Comparison of ENCODE assay signal across 8 mouse cellular contexts in the genomic region with DNA sequence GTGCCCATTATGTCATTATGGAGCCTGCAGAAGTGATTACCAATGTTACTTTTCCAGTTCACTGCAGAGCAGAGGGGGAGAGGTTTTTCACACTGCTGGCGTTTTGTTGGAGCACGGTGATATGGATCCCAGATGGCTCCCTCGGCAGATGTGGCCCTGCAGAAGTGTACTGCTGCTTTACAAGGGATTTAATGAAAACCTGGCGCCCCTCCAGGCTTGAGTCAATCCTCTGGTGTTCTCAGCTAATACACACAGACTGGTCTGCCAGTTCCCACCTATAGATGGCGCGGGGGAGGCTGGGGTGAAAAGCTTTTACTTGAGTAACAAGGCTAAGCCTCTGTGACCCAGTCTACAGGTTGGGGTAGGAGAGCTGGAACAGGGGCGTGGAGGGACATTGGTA.
A peak's percentile ranks its signal among the peaks of the same experiment; 100 is the strongest.
DNase-seq lines count a peak whose midpoint lies in the region; ATAC-seq lines count a peak whose summit lies in the region.

No protein-coding gene starts in this region.

- no peak for ATAC-seq in inflammation-experienced regulatory T-cells, adult 6 months

- peak; percentile 18 for DNase-seq in adrenal gland, adult 2 months
- no peak for DNase-seq in adrenal gland, adult 8-10 months
- DNase-seq in right cerebral cortex, postnatal 14 days, result peak; percentile 16
- no peak for DNase-seq in right cerebral cortex, adult 18-20 months
- DNase-seq in gastrocnemius, postnatal 4 days (ENCODE audit: low spot score in 2 of 2), result peak; percentile 61 to 73
- DNase-seq in lung, postnatal 14 days, result peak; percentile 33
- no peak for DNase-seq in layer of hippocampus, adult 9-11 months

Comparison
In these comparisons a context has a peak if more than half of its experiments do, and no peak if none do; other contexts are left out.
1. DNase-seq: peak in adrenal gland, adult 2 months (single experiment), right cerebral cortex, postnatal 14 days (single experiment), gastrocnemius, postnatal 4 days (2 of 2) and lung, postnatal 14 days (single experiment); none in adrenal gland, adult 8-10 months (single experiment), right cerebral cortex, adult 18-20 months (single experiment) and layer of hippocampus, adult 9-11 months (single experiment).